ENCODE assay signal across 8 mouse cellular contexts in genomic region chr9:111070546-111070961, GRCm38 (mm10). TPM values are rescaled to one million over a fixed set of nuclear protein-coding genes. Genes with fewer than 3 reads are reported as not detected.
A peak's percentile ranks its signal among the peaks of the same experiment; 100 is the strongest.
DNase-seq lines count a peak whose midpoint lies in the region; ATAC-seq and TF ChIP-seq lines count a peak whose summit lies in the region.

No protein-coding gene starts in this region.

- intact Hi-C loops in gastrocnemius, postnatal 14 days (cut with DNase I; ENCODE audit: low total_unique reads) = loop anchor here (2.0 kb wide), 1 partner anchor 72 kb away; no protein-coding TSS in a partner anchor

- no peak for DNase-seq in forebrain, postnatal 0 days
- peak; percentile 71 for DNase-seq in B cell, adult 2 months
- DNase-seq in adrenal gland, postnatal 14 days = peak; percentile 74
- DNase-seq in gastrocnemius, postnatal 14 days = peak; percentile 47
- DNase-seq in kidney, postnatal 4 days = peak; percentile 79
- peak; percentile 59 for DNase-seq in thymus, postnatal 14 days

- no peak overlapping the region for H3K27ac ChIP-seq in forebrain, postnatal 0 days (ENCODE audit: low read depth, low read length)
- H3K27ac ChIP-seq in forebrain, embryonic 13.5 days = no peak overlapping the region

- peaks cover 11% of the 10 kb centered on the region; the same call in 1 of the 2 replicates for H3K9me3 ChIP-seq in forebrain, postnatal 0 days (ENCODE audit: low read length)
- peaks cover 9% of the 10 kb centered on the region for H3K9me3 ChIP-seq in forebrain, embryonic 13.5 days (replicated peaks)

- H3K9ac ChIP-seq in forebrain, postnatal 0 days = no peak overlapping the region
- no peak overlapping the region for H3K9ac ChIP-seq in forebrain, embryonic 13.5 days

- TF ChIP-seq CTCF in forebrain, postnatal 0 days (IDR thresholded peaks at IDR 0.05; ENCODE audit: low read depth) = peak; percentile 58

- no peak overlapping the region for H3K4me2 ChIP-seq in forebrain, postnatal 0 days (ENCODE audit: low read depth)
- no peak overlapping the region for H3K4me2 ChIP-seq in forebrain, embryonic 13.5 days

- no peak for ATAC-seq in forebrain, postnatal 0 days
- ATAC-seq in forebrain, embryonic 13.5 days = no peak
- peak; percentile 92 for ATAC-seq in megakaryocyte progenitor cell, adult 5-6 weeks (replicated peaks; ENCODE audit: poor library complexity)

- no peaks in the 10 kb centered on the region for H3K4me1 ChIP-seq in forebrain, postnatal 0 days (ENCODE audit: insufficient read depth)
- H3K4me1 ChIP-seq in forebrain, embryonic 13.5 days = no peaks in the 10 kb centered on the region

- H3K36me3 ChIP-seq in forebrain, postnatal 0 days (ENCODE audit: insufficient read depth) = no peaks in the 10 kb centered on the region
- no peaks in the 10 kb centered on the region for H3K36me3 ChIP-seq in forebrain, embryonic 13.5 days (ENCODE audit: poor library complexity, severe bottlenecking)

- no peaks in the 10 kb centered on the region for H3K27me3 ChIP-seq in forebrain, postnatal 0 days (ENCODE audit: insufficient read depth, low read length)
- H3K27me3 ChIP-seq in forebrain, embryonic 13.5 days = no peaks in the 10 kb centered on the region

- no peak overlapping the region for H3K4me3 ChIP-seq in forebrain, postnatal 0 days (ENCODE audit: low read depth, low read length)
- no peak overlapping the region for H3K4me3 ChIP-seq in forebrain, embryonic 13.5 days

- 37% methylated on average over 4 of the region's 4 CpGs for WGBS in forebrain, postnatal 0 days
- WGBS in forebrain, embryonic 13.5 days = 49% methylated on average over 4 of the region's 4 CpGs

RNA-seq across cellular contexts. Expression of gene Ccrl2, which starts 13.2 kb away (rescaled TPM):
- 0.19 and 0.77 TPM in 2 replicates for total RNA-seq in forebrain, postnatal 0 days (2014; rRNA removed)
- 0.99 and 1.3 TPM in 2 replicates for polyA plus RNA-seq in forebrain, postnatal 0 days (2015; fragmentation: Nextera tagmentation; extraction: Ambion mirVana)
- 0.65 and 0.81 TPM in 2 replicates for polyA plus RNA-seq in forebrain, embryonic 13.5 days (2015; fragmentation: Nextera tagmentation; extraction: Ambion mirVana)
- total RNA-seq in adrenal gland, postnatal 14 days (2021) = 5.5 and 8.9 TPM in 2 replicates
- total RNA-seq in gastrocnemius, postnatal 14 days (2021) = 1 to 10 TPM; 3.5 to 3.6 TPM
- 2.9 and 4.1 TPM in 2 replicates for total RNA-seq in megakaryocyte progenitor cell, adult 5-6 weeks (2015)
- total RNA-seq in megakaryocyte progenitor cell, adult 5-6 weeks (2017) = 3.9 and 8.9 TPM in 2 replicates

RNA-seq across cellular contexts. Expression of gene Lrrfip2, which starts 46.8 kb away (rescaled TPM):
- 29.2 and 41.7 TPM in 2 replicates for total RNA-seq in forebrain, postnatal 0 days (2014; rRNA removed)
- 36.0 and 38.9 TPM in 2 replicates for polyA plus RNA-seq in forebrain, postnatal 0 days (2015; fragmentation: Nextera tagmentation; extraction: Ambion mirVana)
- 40.4 and 42.1 TPM in 2 replicates for polyA plus RNA-seq in forebrain, embryonic 13.5 days (2015; fragmentation: Nextera tagmentation; extraction: Ambion mirVana)
- 48.5 and 54.5 TPM in 2 replicates for total RNA-seq in adrenal gland, postnatal 14 days (2021)
- 10 to 100 TPM; 60.2 to 63.7 TPM for total RNA-seq in gastrocnemius, postnatal 14 days (2021)
- total RNA-seq in megakaryocyte progenitor cell, adult 5-6 weeks (2015) = 43.9 and 48.3 TPM in 2 replicates
- total RNA-seq in megakaryocyte progenitor cell, adult 5-6 weeks (2017) = 66.8 and 74.0 TPM in 2 replicates

RNA-seq across cellular contexts. Expression of gene Ltf, which starts 51.5 kb away (rescaled TPM):
- 5.3 TPM in 1 of 2 replicates, not detected in the other for total RNA-seq in forebrain, postnatal 0 days (2014; rRNA removed)
- 0.71 and 0.74 TPM in 2 replicates for polyA plus RNA-seq in forebrain, postnatal 0 days (2015; fragmentation: Nextera tagmentation; extraction: Ambion mirVana)
- 0.81 TPM in 1 of 2 replicates, not detected in the other for polyA plus RNA-seq in forebrain, embryonic 13.5 days (2015; fragmentation: Nextera tagmentation; extraction: Ambion mirVana)
- total RNA-seq in adrenal gland, postnatal 14 days (2021) = 2.6 and 7.3 TPM in 2 replicates
- total RNA-seq in gastrocnemius, postnatal 14 days (2021) = under 1 TPM; 0.24 to 0.27 TPM
- total RNA-seq in megakaryocyte progenitor cell, adult 5-6 weeks (2015) = 147 and 161 TPM in 2 replicates
- 168 and 196 TPM in 2 replicates for total RNA-seq in megakaryocyte progenitor cell, adult 5-6 weeks (2017)

Comparison
In these comparisons a context has a peak if more than half of its experiments do, and no peak if none do; other contexts are left out.
1. RNA of gene Ltf, which starts 51.5 kb away (total RNA-seq): 147 to 196 TPM in megakaryocyte progenitor cell, adult 5-6 weeks; 2.6 to 7.3 TPM in adrenal gland, postnatal 14 days, 5.3 TPM in forebrain, postnatal 0 days and 0.24 to 0.27 TPM in gastrocnemius, postnatal 14 days; every median in the first group is over 10 times any median in the second.